Mouse (Mus musculus) lung, postnatal 4 days (tissue): ENCODE measurements around the gene Idh3a.

ENCODE experiments used
- DNase-seq, 2 experiments: peaks; one replicate each; pipeline ENCODE4 v3.0.0; 2021

Idh3a gene

DNA sequence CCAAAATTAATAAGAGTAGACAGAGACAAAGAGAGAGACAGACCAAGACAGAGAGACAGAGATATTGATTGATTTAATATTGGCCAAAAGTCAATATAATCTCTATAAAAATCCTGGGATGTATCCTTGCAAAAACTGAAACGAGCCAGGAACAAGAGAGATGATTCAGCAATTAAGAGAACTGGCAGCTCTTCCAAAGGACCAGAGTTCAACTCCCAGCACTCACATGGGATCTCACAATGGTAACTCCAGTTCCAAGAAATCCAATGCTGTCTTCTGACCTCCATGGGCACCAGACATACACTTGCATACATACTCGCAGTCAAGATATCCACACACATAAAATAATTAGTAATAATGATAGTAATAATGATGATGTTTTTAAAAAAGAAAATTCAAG, 66.6 kb downstream of the Idh3a start:
- no peak for DNase-seq
